Mouse (Mus musculus): Measurements from ENCODE around the gene Tbc1d4. TPM values are rescaled to one million over a fixed set of nuclear protein-coding genes. Genes with fewer than 3 reads are reported as not detected.
A peak's percentile ranks its signal among the peaks of the same experiment; 100 is the strongest.

Tbc1d4 gene
- total RNA-seq, 2 experiments from 2014 or later: 7.3 to 8.5 TPM

- peak; percentile 90 for DNase-seq
- intact Hi-C loops (cut with DNase I): no loop called here
Observed at GRCm38 (mm10) chr14:101437925-101438324, 171.1 kb downstream of the Tbc1d4 start.

DNA sequence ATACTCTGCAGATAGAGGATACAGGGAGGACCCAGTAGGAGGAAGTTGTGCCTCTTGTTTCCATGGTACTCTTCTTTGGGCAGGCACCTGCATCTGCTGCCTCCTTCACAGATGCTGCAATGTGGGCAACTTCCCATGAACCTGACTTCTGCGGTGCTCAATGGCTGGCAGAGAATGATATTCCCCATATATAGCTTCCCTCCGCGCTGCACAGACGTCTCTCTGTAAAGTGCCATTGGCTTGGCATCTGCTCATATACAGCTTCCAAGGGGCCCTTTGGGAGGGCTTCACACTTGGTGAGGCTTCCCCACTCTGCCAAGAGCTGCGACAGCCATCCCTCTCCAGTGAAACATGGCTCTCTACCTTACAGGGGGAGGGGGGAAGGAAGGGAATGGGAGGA is 178.5 kb downstream of the Tbc1d4 start:
- intact Hi-C loops (cut with DNase I): no loop called here
- DNase-seq: peak; percentile 63

DNA sequence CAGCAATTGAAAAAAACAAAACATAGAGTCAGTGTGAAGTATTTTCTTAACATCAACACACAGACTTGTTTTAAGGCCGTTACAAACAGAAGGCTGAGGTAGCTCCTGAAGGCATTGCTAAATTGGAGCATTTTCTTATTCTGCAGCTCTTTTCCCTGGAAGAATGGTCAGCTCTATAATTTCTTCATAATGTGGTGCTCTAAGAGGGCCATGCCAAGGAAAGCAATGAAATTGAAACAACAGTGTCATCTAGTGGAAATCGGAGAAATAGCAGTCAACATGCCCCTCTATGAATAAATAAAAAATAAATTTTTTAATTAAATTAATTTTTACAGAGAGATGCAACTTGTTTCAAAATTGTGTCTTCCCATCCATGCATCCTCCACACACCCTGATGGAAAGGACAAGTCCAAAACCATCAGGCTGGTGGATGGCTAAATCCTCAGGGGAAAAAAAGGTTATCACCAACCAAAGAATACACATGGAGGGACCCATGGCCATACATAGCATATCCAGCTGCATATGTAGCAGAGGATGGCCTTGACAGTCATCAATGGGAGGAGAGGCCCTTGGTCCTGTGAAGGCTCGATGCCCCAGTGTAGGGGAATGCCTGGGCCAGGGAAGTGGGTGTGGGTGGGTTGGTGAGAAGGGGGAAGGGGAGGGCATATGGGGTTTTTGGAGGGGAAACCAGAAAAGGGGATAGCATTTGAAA is 180.0 kb downstream of the Tbc1d4 start:
- intact Hi-C loops (cut with DNase I): loop anchor here (5.0 kb wide), 1 partner anchor 1492 kb away; no protein-coding TSS in a partner anchor
- DNase-seq: no peak

GRCm38 (mm10) chr14:101417679-101418078 is 191.3 kb downstream of the Tbc1d4 start:
- intact Hi-C loops (cut with DNase I): no loop called here
- no peak for DNase-seq

Other genes starting within 250 kb of the Tbc1d4 start
- gene Commd6, start 31.5 kb upstream of the Tbc1d4 start, total RNA-seq (2021): 10 to 100 TPM; 45.0 to 48.1 TPM
- gene Uchl3, start 44.8 kb upstream of the Tbc1d4 start, total RNA-seq (2021): 100 to 1,000 TPM in 1 of 2 experiments, 10 to 100 TPM in 1; 94.0 to 114 TPM
- gene Gm9922, start 120.6 kb upstream of the Tbc1d4 start, total RNA-seq (2021): 1 to 10 TPM in 1 of 2 experiments, not detected in 1; 1.0 TPM
- 10 to 100 TPM; 90.3 to 97.8 TPM for gene Lmo7, start 120.8 kb upstream of the Tbc1d4 start, total RNA-seq (2021)

Data from left cerebral cortex, postnatal 4 days (tissue).